Mouse (Mus musculus) limb, embryonic 14.5 days (tissue): ENCODE measurements around the gene Tapt1. TPM values are rescaled to one million over a fixed set of nuclear protein-coding genes. Genes with fewer than 3 reads are reported as not detected.

Experiments used
- ATAC-seq: fragments of 200-750 bp; cut with Nextera tagmentation; 2 replicates; pipeline ENCODE4 v1.8.0; 2017; ENCODE audit warnings: low read depth, moderate number of reproducible peaks, moderate TSS enrichment; ENCODE audit not compliant: low FRiP score
- DNase-seq: peaks from one replicate; pipeline ENCODE4 v3.0.0-alpha.2; 2015; ENCODE audit warnings: low spot score
- H3K27ac ChIP-seq: fragments of 300-500 bp; sonication (generic); replicated peaks from 2 replicates; pipeline ENCODE4 v1.5.1; 2014; ENCODE audit warnings: low read depth, mild to moderate bottlenecking, low read length, moderate library complexity, mixed read lengths
- H3K27me3 ChIP-seq: fragments of 300-500 bp; sonication (generic); 2 replicates; pipeline ENCODE4 v1.6.1; 2014; ENCODE audit warnings: low read length, mixed read lengths; ENCODE audit not compliant: control insufficient read depth, insufficient read depth
- H3K36me3 ChIP-seq: fragments of 300-500 bp; sonication (generic); 2 replicates; pipeline ENCODE4 v1.6.1; 2014; ENCODE audit warnings: mild to moderate bottlenecking, low read length, moderate library complexity, mixed read lengths; ENCODE audit not compliant: control insufficient read depth, insufficient read depth
- H3K4me1 ChIP-seq: fragments of 300-500 bp; sonication (generic); 2 replicates; pipeline ENCODE4 v1.6.1; 2014; ENCODE audit warnings: antibody characterized with exemption, low read length, mixed read lengths; ENCODE audit not compliant: control insufficient read depth, insufficient read depth
- H3K4me2 ChIP-seq: fragments of 300-500 bp; sonication (generic); replicated peaks from 2 replicates; pipeline ENCODE4 v1.6.1; 2014; ENCODE audit warnings: low read depth, mild to moderate bottlenecking, low read length, moderate library complexity; ENCODE audit not compliant: severe bottlenecking
- H3K4me3 ChIP-seq: fragments of 300-500 bp; sonication (generic); replicated peaks from 2 replicates; pipeline ENCODE4 v1.5.1; 2014; ENCODE audit warnings: low read length
- H3K9ac ChIP-seq: fragments of 300-500 bp; sonication (generic); 2 replicates; pipeline ENCODE4 v1.6.1; 2014; ENCODE audit warnings: mild to moderate bottlenecking, low read depth, low read length, moderate library complexity; ENCODE audit not compliant: severe bottlenecking
- H3K9me3 ChIP-seq: fragments of 300-500 bp; sonication (generic); 2 replicates; pipeline ENCODE4 v1.6.1; 2016; ENCODE audit warnings: low read length; ENCODE audit not compliant: control insufficient read depth
- POLR2A ChIP-seq: fragments of 200-500 bp; IDR thresholded peaks from 2 replicates; pipeline ENCODE4 v1.8.0; 2012; ENCODE audit warnings: inconsistent platforms, mild to moderate bottlenecking, moderate library complexity, borderline replicate concordance; ENCODE audit not compliant: insufficient read depth, insufficient read length; ENCODE audit errors: extremely low read depth
- WGBS: fragments of 180-500 bp; shearing (Covaris S2); extraction: QIAGEN DNeasy Blood & Tissue Kit; methylation state at CpG from one replicate; pipeline ENCODE4 v1.1.7; 2014; 5-methylcytosine and 5-hydroxymethylcytosine counted together
- polyA plus RNA-seq, 2 experiments: library from polyadenylated mRNA; depleted of rRNA in 1 of 2; stranded (reverse) in 1 of 2; unstranded in 1 of 2; fragments of >200 nt; fragmentation: Nextera tagmentation in 1 of 2; extraction: Ambion mirVana in 1 of 2; gene quantifications; 2 replicates each; pipeline versions ENCODE4 v1.2.1 to v1.2.3; 2012 to 2014

Tapt1 gene
- polyA plus RNA-seq, 2 experiments = 36.0 to 47.9 TPM

DNA sequence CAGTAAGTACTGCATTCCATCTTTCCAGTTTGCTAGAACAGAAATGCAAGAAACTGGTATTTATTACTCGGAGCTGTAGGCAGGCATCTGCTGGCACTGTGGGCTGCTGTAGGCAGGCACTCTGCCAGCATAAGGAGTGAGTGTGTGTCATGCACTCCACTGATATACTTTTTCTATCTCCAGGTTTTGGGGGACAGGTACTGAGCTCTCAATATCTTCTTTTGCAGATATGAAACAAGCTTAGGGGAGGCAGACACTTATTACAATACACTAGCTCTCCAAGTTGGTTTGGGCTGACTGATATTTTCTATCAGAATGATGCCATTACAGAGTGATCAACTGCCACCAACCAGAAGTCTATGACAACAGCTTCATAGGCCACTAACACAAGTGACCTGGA lies 23.0 kb downstream of the Tapt1 start:
- 63% methylated on average over 1 of the region's 1 CpGs for WGBS
- Histone ChIP-seq H3K27ac (no peak overlapping the region), H3K4me3 (no peak overlapping the region), H3K9me3 (no peaks in the 10 kb centered on the region), H3K9ac (no peak overlapping the region), H3K36me3 (peaks cover 16% of the 10 kb centered on the region), H3K27me3 (no peaks in the 10 kb centered on the region), H3K4me1 (no peaks in the 10 kb centered on the region), H3K4me2 (no peak overlapping the region)
- DNase-seq = no peak
- ATAC-seq = no peak
- TF ChIP-seq POLR2A = no peak

DNA sequence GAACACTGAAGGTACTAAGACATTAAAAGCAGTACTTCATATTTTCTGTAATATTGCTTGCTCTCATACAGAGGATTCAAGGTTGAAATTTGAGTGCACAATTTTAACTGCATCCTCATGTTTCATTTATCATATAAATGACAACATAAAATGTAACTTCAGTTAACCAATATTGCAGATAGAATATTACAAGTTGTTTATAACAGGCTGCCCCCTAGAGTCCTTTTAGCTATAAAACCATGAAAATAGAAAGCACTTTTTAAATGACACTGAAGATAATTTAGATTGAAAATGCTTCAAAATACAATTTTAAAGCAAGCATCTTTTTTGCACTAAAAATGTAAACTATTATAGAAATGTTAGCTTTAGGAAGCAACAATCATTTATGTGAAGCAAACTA lies 24.8 kb downstream of the Tapt1 start:
- DNase-seq = no peak
- no peak for ATAC-seq
- Histone ChIP-seq H3K27me3 (no peaks in the 10 kb centered on the region), H3K36me3 (peaks cover 16% of the 10 kb centered on the region), H3K4me3 (no peak overlapping the region), H3K4me1 (peaks cover 6% of the 10 kb centered on the region), H3K9ac (no peak overlapping the region), H3K27ac (no peak overlapping the region), H3K4me2 (no peak overlapping the region), H3K9me3 (no peaks in the 10 kb centered on the region)
- TF ChIP-seq POLR2A = no peak

DNA sequence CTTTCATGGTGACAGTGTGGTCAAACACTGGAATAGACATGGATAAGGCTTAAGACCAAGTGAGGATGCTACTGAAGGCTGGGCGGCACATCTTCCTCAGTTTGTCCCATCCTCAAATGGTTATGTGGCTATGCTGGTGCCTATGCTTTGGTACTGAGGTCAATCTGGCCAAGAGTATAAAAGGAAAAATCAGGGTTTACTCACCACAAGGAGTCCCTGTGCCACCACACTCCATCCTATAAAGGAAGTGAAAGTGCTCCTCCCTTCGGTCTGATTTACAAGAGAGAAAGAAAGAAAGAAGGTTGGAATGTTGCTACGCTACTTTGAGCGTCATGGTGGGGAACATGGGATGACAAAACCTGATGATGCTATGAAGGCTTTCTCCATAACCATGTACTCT lies 27.3 kb downstream of the Tapt1 start:
- no peak overlapping the region for H3K4me3 ChIP-seq
- 90% methylated on average over 4 of the region's 4 CpGs for WGBS
- H3K4me1 ChIP-seq = peaks cover 6% of the 10 kb centered on the region
- no peak overlapping the region for H3K4me2 ChIP-seq
- no peaks in the 10 kb centered on the region for H3K9me3 ChIP-seq
- no peak overlapping the region for H3K27ac ChIP-seq
- peaks cover 17% of the 10 kb centered on the region for H3K36me3 ChIP-seq
- H3K27me3 ChIP-seq = no peaks in the 10 kb centered on the region
- ATAC-seq (no peak), DNase-seq (no peak)
- no peak for TF ChIP-seq POLR2A
- no peak overlapping the region for H3K9ac ChIP-seq

DNA sequence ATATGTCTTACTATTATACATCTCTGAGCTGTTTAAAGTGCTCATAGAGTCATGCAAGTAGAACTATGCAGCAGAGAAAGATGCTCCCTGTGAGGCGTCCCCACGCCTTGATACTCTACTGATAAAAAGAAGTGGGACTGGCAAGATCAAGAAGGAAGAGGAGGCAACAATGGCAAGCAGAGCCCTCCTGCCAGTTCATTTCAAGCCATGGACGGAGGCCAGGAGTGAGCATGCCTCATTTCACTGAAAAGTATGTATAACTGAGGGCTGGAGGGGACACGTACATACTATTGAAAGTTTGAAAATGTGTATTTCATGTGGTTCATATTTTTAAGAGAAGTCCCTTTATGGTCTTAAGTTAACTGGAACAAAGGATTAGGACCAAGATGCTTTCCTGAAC lies 28.0 kb downstream of the Tapt1 start:
- H3K27ac ChIP-seq = no peak overlapping the region
- H3K36me3 ChIP-seq = peaks cover 22% of the 10 kb centered on the region
- H3K9ac ChIP-seq = no peak overlapping the region
- H3K4me1 ChIP-seq = peaks cover 6% of the 10 kb centered on the region
- no peak for DNase-seq
- no peaks in the 10 kb centered on the region for H3K27me3 ChIP-seq
- 87% methylated on average over 4 of the region's 4 CpGs for WGBS
- ATAC-seq = no peak
- no peak overlapping the region for H3K4me3 ChIP-seq
- no peak overlapping the region for H3K4me2 ChIP-seq
- no peaks in the 10 kb centered on the region for H3K9me3 ChIP-seq
- TF ChIP-seq POLR2A = no peak

DNA sequence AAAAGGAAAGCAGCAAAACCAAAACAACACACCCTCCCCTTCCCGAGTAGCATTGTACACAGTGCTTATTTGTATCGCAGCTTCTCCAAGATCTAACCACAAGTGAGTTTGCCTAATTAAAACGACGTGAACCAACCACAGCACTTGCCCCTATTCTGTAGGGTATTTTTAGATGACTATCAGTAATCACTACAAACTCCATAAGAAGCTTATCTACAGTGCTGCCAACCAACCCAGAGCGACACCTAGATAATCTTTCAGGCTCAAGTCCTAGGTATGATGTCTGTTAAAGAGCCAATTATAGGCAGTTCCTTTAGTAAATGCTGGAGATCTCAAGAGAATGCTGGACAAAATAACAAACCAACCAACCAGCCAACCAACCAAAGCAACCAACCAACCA lies 28.6 kb downstream of the Tapt1 start:
- DNase-seq = no peak
- 36% methylated on average over 5 of the region's 5 CpGs for WGBS
- ATAC-seq = no peak

DNA sequence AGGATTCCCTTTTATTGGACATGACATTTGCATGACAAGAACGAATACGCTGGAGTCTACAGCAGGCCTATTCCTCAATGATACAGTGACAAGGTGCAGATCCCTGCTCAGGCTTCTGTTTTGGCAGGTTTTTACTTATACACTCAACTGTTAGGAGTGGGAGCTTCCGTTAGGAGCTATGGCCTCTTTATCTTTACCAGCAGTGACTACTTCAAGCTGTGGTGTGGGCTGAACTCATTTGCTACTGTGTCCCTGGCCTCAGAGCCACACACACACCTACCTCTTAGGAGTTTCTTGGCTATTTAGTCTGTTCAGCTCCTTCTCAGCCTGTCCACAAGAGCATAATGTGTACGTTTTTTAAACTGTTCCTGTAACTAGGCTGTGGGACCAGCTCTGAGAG lies 30.3 kb downstream of the Tapt1 start:
- Histone ChIP-seq H3K9ac (no peak overlapping the region), H3K36me3 (peaks cover 27% of the 10 kb centered on the region), H3K4me1 (peaks cover 6% of the 10 kb centered on the region), H3K27me3 (no peaks in the 10 kb centered on the region), H3K4me3 (no peak overlapping the region), H3K27ac (no peak overlapping the region), H3K9me3 (no peaks in the 10 kb centered on the region), H3K4me2 (no peak overlapping the region)
- no peak for TF ChIP-seq POLR2A
- no peak for DNase-seq
- ATAC-seq = no peak
- WGBS = 84% methylated on average over 4 of the region's 4 CpGs

More for the DNA sequence above, 28.6 kb downstream of the Tapt1 start:
- H3K9ac ChIP-seq = no peak overlapping the region
- H3K4me3 ChIP-seq = no peak overlapping the region
- no peak for TF ChIP-seq POLR2A
- peaks cover 24% of the 10 kb centered on the region for H3K36me3 ChIP-seq
- no peaks in the 10 kb centered on the region for H3K9me3 ChIP-seq
- H3K4me2 ChIP-seq = no peak overlapping the region
- H3K27ac ChIP-seq = no peak overlapping the region
- no peaks in the 10 kb centered on the region for H3K27me3 ChIP-seq
- H3K4me1 ChIP-seq = peaks cover 6% of the 10 kb centered on the region
